Mouse (Mus musculus) embryonic facial prominence, embryonic 11.5 days (tissue): ENCODE data around the gene Hnf4a. TPM values are rescaled to one million over a fixed set of nuclear protein-coding genes. Genes with fewer than 3 reads are reported as not detected.

Source experiments
- ATAC-seq: fragments of 200-750 bp; cut with Nextera tagmentation; replicated peaks from 2 replicates; pipeline ENCODE4 v1.8.0; 2017; ENCODE audit warnings: low read depth; ENCODE audit not compliant: insufficient number of reproducible peaks, low FRiP score, low TSS enrichment
- DNase-seq: peaks from one replicate; pipeline ENCODE4 v3.0.0-alpha.2; 2015; ENCODE audit warnings: low spot score
- H3K27ac ChIP-seq: fragments of 300-500 bp; sonication (generic); replicated peaks from 2 replicates; pipeline ENCODE4 v1.5.1; 2014; ENCODE audit warnings: mild to moderate bottlenecking, low read depth, low read length, control low read depth
- H3K27me3 ChIP-seq: fragments of 300-500 bp; sonication (generic); 2 replicates; pipeline ENCODE4 v1.6.1; 2014; ENCODE audit warnings: mild to moderate bottlenecking, low read length, moderate library complexity, mixed read lengths; ENCODE audit not compliant: control insufficient read depth, insufficient read depth
- H3K36me3 ChIP-seq: fragments of 300-500 bp; sonication (generic); replicated peaks from 2 replicates; pipeline ENCODE4 v1.6.1; 2014; ENCODE audit warnings: low read depth, mild to moderate bottlenecking, low read length, moderate library complexity, mixed read lengths; ENCODE audit not compliant: control insufficient read depth, insufficient read depth
- H3K4me1 ChIP-seq: fragments of 300-500 bp; sonication (generic); 2 replicates; pipeline ENCODE4 v1.6.1; 2014; ENCODE audit warnings: low read length, mixed read lengths; ENCODE audit not compliant: control insufficient read depth, insufficient read depth
- H3K4me2 ChIP-seq: fragments of 300-500 bp; sonication (generic); 2 replicates; pipeline ENCODE4 v1.6.1; 2014; ENCODE audit warnings: low read depth, mild to moderate bottlenecking, control low read depth, low read length, moderate library complexity
- H3K4me3 ChIP-seq: fragments of 300-500 bp; sonication (generic); 2 replicates; pipeline ENCODE4 v1.5.1; 2014; ENCODE audit warnings: low read depth, low read length, control low read depth
- H3K9ac ChIP-seq: fragments of 300-500 bp; sonication (generic); replicated peaks from 2 replicates; pipeline ENCODE4 v1.6.1; 2014; ENCODE audit warnings: mild to moderate bottlenecking, control low read depth, low read length
- H3K9me3 ChIP-seq: fragments of 300-500 bp; sonication (generic); replicated peaks from 2 replicates; pipeline ENCODE4 v1.6.1; 2016; ENCODE audit warnings: mild to moderate bottlenecking, low read length, inconsistent platforms, mixed read lengths; ENCODE audit not compliant: control insufficient read depth
- WGBS: fragments of 180-500 bp; shearing (Covaris S2); extraction: QIAGEN DNeasy Blood & Tissue Kit; methylation state at CpG from one replicate; pipeline ENCODE4 v1.1.7; 2014; 5-methylcytosine and 5-hydroxymethylcytosine counted together
- polyA plus RNA-seq: library from polyadenylated mRNA; unstranded; fragments of >200 nt; fragmentation: Nextera tagmentation; extraction: Ambion mirVana; gene quantifications from 2 replicates; pipeline ENCODE4 v1.2.1, GENCODE M21; 2014

The Hnf4a gene
- polyA plus RNA-seq, 1 experiment from 2014 or later = not detected

DNA sequence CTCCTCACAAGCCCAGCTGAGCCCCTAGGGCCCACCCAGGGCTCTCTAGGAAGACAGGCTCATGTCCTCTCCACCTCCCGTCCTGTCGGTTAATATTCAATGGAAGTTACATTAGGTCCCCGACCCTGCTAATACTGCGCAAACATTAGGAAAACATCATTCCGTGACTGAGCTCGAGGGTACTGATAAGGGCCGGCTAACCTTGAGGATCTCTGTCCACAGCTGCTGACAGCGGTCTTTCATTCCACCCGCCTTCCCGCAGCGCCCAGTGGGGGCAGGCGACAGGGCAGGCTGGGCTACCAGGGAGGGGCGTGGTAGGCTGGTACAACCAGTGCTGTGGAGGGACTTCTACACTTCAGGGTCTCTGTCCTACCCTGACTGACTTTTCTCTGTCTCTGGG is 48.8 kb downstream of the Hnf4a start:
- no peaks in the 10 kb centered on the region for H3K4me1 ChIP-seq
- no peak overlapping the region for H3K4me2 ChIP-seq
- DNase-seq (no peak), ATAC-seq (no peak)
- no peak overlapping the region for H3K9ac ChIP-seq
- no peak overlapping the region for H3K4me3 ChIP-seq
- no peak overlapping the region for H3K27ac ChIP-seq
- H3K27me3 ChIP-seq = no peaks in the 10 kb centered on the region
- WGBS = 78% methylated on average over 13 of the region's 13 CpGs
- H3K36me3 ChIP-seq = no peaks in the 10 kb centered on the region
- no peaks in the 10 kb centered on the region for H3K9me3 ChIP-seq

DNA sequence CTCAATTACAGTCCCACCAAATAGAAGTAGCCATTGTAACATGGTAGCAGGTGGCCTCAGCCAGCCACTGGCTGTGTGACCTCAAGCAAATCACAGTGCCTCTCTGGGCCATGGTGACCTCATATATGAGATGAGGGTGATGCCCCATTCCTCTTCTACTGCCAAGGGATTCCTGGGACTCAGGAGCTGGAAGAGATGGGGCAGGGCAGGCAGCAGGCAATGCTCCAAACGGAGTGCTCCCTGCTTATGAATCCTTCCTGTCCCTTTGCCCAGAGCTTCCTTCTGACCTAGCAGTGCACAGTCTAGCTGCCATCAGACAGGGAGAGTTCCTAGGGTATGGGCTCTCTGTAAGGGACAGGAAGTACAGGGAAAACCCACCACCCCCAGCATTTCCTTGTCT is 51.9 kb downstream of the Hnf4a start:
- DNase-seq = no peak
- WGBS = 73% methylated on average over 1 of the region's 1 CpGs
- no peaks in the 10 kb centered on the region for H3K27me3 ChIP-seq
- no peak for ATAC-seq
- H3K4me3 ChIP-seq = no peak overlapping the region
- H3K4me1 ChIP-seq = no peaks in the 10 kb centered on the region
- no peak overlapping the region for H3K4me2 ChIP-seq
- no peaks in the 10 kb centered on the region for H3K36me3 ChIP-seq
- no peaks in the 10 kb centered on the region for H3K9me3 ChIP-seq
- no peak overlapping the region for H3K27ac ChIP-seq
- H3K9ac ChIP-seq = no peak overlapping the region

DNA sequence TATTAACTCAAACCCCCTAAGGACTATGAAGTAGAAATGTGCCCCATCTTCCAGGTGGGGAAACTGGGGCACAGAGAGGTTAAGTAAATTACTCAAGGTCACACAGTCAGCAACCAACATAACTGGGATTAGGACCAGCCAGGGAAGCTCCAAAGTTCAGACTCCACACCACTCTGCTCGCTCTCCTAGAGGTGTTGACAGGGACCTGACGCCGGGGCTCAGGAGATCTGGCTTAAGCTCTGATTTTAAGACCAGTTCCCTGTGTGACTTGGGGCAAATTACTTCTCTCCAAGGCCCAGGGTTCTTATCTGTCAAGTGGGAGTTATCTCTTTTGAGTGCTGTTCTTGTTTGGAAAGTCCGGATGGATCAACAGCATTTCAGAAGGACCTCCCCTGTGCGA is 52.6 kb downstream of the Hnf4a start:
- ATAC-seq = no peak
- DNase-seq = no peak

DNA sequence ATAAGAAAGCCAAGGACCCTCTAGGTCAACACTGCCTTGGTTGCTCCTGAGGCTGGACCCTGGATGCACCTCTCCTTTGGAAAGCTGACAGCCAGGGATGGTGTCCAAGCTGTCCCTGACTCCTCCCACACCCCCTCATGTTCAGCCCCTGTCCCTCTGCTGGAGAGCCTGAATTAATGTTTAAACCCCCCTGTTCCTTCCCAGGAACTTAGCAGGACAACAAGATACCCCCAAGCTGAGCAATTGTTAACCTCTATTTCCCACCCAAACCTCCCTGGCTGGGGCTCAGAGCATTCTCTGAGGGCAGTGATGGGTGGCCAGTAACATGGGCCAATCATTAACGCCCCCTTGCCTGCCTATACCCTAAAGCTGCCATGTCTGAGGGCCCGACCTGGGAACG is 53.6 kb downstream of the Hnf4a start:
- Histone ChIP-seq H3K4me1 (no peaks in the 10 kb centered on the region), H3K27me3 (no peaks in the 10 kb centered on the region), H3K9ac (no peak overlapping the region), H3K9me3 (no peaks in the 10 kb centered on the region), H3K27ac (no peak overlapping the region), H3K36me3 (no peaks in the 10 kb centered on the region), H3K4me3 (no peak overlapping the region), H3K4me2 (no peak overlapping the region)
- DNase-seq (no peak), ATAC-seq (no peak)
- 81% methylated on average over 3 of the region's 3 CpGs for WGBS

More for the DNA sequence above, 52.6 kb downstream of the Hnf4a start:
- no peaks in the 10 kb centered on the region for H3K27me3 ChIP-seq
- no peak overlapping the region for H3K27ac ChIP-seq
- H3K4me1 ChIP-seq = no peaks in the 10 kb centered on the region
- no peak overlapping the region for H3K4me3 ChIP-seq
- H3K9me3 ChIP-seq = no peaks in the 10 kb centered on the region
- H3K9ac ChIP-seq = no peak overlapping the region
- no peaks in the 10 kb centered on the region for H3K36me3 ChIP-seq
- H3K4me2 ChIP-seq = no peak overlapping the region
- 80% methylated on average over 5 of the region's 5 CpGs for WGBS

DNA sequence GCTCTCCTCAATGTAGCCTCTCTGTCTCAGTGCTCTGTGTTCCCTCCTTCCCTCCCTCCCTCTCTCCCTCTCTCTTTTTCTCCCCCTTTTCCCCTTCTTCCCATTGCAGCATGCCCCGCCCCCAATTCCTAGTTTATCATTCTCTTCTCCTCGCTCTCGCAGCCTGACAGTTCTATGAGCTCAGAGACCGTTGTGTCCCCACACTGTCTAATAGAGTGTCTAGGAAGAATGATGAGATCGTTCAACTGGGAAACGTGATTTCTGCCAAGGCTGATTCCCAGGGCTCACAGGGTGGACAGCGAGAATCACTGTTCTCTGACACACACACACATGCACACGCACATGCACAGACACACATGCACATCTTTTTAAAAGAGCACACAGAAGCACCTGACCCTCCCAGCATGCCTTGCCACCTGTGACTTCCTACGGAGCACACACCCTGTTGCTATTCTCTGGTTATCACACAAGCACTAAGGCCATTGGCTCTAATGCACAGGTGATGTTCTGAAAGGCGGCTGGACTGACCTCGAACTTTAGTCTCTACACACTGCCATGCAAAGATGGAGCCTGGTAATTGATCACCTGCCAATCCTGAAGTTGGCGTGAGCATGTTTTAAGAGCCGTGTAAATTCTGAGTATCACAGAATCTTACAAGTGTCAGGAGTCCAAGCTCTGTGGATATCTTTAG is 54.8 kb downstream of the Hnf4a start:
- no peaks in the 10 kb centered on the region for H3K27me3 ChIP-seq
- no peak overlapping the region for H3K9ac ChIP-seq
- ATAC-seq (no peak), DNase-seq (no peak)
- WGBS = 84% methylated on average over 13 of the region's 13 CpGs
- H3K4me1 ChIP-seq = no peaks in the 10 kb centered on the region
- no peak overlapping the region for H3K4me2 ChIP-seq
- H3K9me3 ChIP-seq = no peaks in the 10 kb centered on the region
- no peaks in the 10 kb centered on the region for H3K36me3 ChIP-seq
- H3K4me3 ChIP-seq = no peak overlapping the region
- no peak overlapping the region for H3K27ac ChIP-seq

DNA sequence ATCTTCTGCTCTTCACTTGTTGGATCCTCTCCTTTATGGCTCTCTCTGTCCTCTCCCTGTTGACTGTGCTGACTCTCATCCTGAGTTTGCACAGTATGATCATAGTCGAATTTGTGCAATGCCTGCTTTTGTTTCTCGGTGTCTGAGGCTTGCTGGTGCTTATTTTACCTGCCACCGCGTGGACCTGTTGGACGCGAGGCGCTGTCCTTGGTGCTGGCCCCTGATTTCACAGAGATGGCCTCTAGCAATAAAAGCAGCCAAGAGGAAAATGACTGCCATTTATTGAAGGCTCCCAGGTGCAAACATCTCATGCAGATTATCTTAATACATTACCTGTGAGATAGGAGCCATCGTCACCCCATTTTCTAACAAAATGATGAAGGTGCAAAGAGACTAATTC is 58.0 kb downstream of the Hnf4a start:
- Histone ChIP-seq H3K4me2 (no peak overlapping the region), H3K4me3 (no peak overlapping the region), H3K4me1 (no peaks in the 10 kb centered on the region), H3K27ac (no peak overlapping the region), H3K9me3 (no peaks in the 10 kb centered on the region), H3K27me3 (no peaks in the 10 kb centered on the region), H3K36me3 (no peaks in the 10 kb centered on the region), H3K9ac (no peak overlapping the region)
- 33% methylated on average over 8 of the region's 8 CpGs for WGBS
- no peak for ATAC-seq
- DNase-seq = peak; percentile 75

DNA sequence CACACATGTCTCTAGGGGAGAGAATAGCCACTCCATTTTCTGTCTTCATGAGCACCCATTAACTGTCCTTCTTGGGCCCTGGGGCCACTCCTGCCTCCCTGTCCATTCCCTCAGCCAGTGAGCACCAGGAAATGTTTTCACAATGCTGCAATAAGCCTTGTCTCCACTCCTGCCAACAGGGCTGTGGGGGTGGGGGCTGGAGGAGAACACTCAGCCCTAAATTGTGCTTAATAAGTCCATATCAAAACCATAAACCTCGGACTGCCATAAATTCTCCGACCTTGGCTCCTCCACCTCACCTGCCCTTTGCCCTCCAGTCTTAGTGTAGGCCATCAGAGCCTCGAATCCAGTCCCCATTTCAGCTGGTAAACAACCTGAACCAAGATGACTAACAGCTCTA is 67.7 kb downstream of the Hnf4a start:
- ATAC-seq (no peak), DNase-seq (no peak)
- 80% methylated on average over 3 of the region's 3 CpGs for WGBS
- Histone ChIP-seq H3K27ac (no peak overlapping the region), H3K4me3 (no peak overlapping the region), H3K36me3 (no peaks in the 10 kb centered on the region), H3K9me3 (no peaks in the 10 kb centered on the region), H3K4me1 (no peaks in the 10 kb centered on the region), H3K4me2 (no peak overlapping the region), H3K27me3 (no peaks in the 10 kb centered on the region), H3K9ac (no peak overlapping the region)

DNA sequence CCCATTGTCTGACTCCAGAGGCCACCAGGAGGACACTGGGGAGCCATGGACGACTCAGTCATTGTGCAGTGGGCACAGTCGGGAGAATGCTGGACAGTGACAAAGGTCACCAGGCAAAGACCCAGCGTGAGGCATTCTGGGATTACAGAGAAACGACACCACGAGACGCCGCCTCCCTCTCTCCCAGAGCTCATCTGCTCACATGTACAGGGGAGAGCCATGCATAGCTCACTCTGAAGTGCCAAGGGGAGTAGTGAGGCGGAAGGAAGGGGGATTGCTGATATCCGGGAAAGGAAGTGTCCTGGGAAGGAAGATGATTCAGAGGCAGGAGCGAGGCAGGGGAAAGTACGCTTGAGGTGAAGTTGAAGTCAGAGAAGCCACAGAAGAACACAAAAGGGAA is 68.6 kb downstream of the Hnf4a start:
- Histone ChIP-seq H3K9me3 (no peaks in the 10 kb centered on the region), H3K4me2 (no peak overlapping the region), H3K4me3 (no peak overlapping the region), H3K36me3 (no peaks in the 10 kb centered on the region), H3K27me3 (no peaks in the 10 kb centered on the region), H3K9ac (no peak overlapping the region), H3K4me1 (no peaks in the 10 kb centered on the region), H3K27ac (no peak overlapping the region)
- 46% methylated on average over 11 of the region's 11 CpGs for WGBS
- DNase-seq (no peak), ATAC-seq (no peak)
